Mouse (Mus musculus) adrenal gland, postnatal 25 days (tissue): Measurements from ENCODE around the gene Vmn1r119. TPM values are rescaled to one million over a fixed set of nuclear protein-coding genes. Genes with fewer than 3 reads are reported as not detected.
"Not testable (repeated sequence)": the region's sequence is repeated elsewhere in the genome, so short reads cannot be mapped to it uniquely, and the experiment has no call there.

Experiments used
- DNase-seq: peaks from one replicate; pipeline ENCODE4 v3.0.0; 2021; ENCODE audit warnings: mixed read lengths
- long read RNA-seq: library from polyadenylated mRNA; stranded (forward); transcript quantifications from one replicate; pipeline ENCODE4 v2.0.0, GENCODE M21; 2021
- total RNA-seq: library from RNA; stranded (reverse); gene quantifications from 2 replicates; pipeline ENCODE4 v1.2.3, GENCODE M21; 2021

The Vmn1r119 gene
- not detected in 2 replicates for total RNA-seq
- long read RNA-seq = 0 reads

DNA sequence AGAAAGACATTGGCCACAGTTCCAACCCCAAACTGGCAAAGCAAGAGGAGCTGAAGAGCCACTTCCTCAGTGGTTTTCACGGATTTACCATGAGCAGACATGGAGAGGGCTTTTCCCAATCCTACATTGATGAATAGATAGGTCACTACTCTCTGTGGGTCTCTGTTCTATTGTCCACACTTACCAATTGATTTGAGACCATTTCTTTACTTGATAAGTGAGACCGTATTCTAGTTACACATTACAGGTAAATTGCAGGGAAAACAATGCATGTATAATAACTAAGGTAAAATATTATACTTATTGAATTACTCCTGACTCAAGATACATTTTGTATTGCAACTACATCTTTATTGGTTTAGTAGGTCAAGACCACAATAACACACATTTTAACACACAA lies at the start of gene Vmn1r119:
Vmn1r119 (minus strand) TSS at position 101 of the 400 bp plus-strand sequence.
- DNase-seq = not testable (repeated sequence)

DNA sequence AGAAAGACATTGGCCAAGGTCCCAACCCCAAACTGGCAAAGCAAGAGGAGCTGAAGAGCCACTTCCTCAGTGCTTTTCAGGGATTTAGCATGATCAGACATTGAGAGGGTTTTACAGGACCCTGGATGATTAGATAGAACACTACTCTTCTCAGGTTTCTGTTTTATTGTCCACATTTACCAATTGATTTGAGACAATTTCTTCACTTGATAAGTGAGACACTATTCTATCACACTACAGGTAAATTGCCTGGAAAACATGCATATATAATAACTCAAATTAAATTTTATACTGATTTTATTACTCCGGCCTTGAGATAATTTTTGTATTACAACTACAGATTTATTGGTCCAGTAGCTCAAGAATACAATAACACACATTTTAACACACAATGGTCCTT lies 41.4 kb upstream of the Vmn1r119 start, which contains the start of gene Vmn1r120:
Vmn1r120 (minus strand) TSS at position 101 of the 400 bp plus-strand sequence.
- not testable (repeated sequence) for DNase-seq

Other genes starting within 250 kb of the Vmn1r119 start
- not detected in 2 replicates for gene Vmn1r112, start 241.3 kb downstream of the Vmn1r119 start, total RNA-seq
- not detected in 2 replicates for gene Vmn1r113, start 225.2 kb downstream of the Vmn1r119 start, total RNA-seq
- not detected in 2 replicates for gene Vmn1r114, start 200.3 kb downstream of the Vmn1r119 start, total RNA-seq
- not detected in 2 replicates for gene Vmn1r115, start 167.5 kb downstream of the Vmn1r119 start, total RNA-seq
- not detected in 2 replicates for gene Vmn1r116, start 140.2 kb downstream of the Vmn1r119 start, total RNA-seq
- gene Vmn1r117, start 128.3 kb downstream of the Vmn1r119 start, total RNA-seq = not detected in 2 replicates
- gene Vmn1r118, start 100.1 kb downstream of the Vmn1r119 start, total RNA-seq = not detected in 2 replicates
- gene Vmn1r120, start 41.3 kb upstream of the Vmn1r119 start, total RNA-seq = not detected in 2 replicates
- not detected in 2 replicates for gene Vmn1r121, start 86.1 kb upstream of the Vmn1r119 start, total RNA-seq
- not detected in 2 replicates for gene Vmn1r122, start 121.7 kb upstream of the Vmn1r119 start, total RNA-seq
- gene Vmn1r123, start 149.7 kb upstream of the Vmn1r119 start, total RNA-seq = not detected in 2 replicates
- gene Gm5157, start 178.0 kb upstream of the Vmn1r119 start, total RNA-seq = not detected in 2 replicates
- not detected in 2 replicates for gene Vmn1r124, start 248.2 kb upstream of the Vmn1r119 start, total RNA-seq